Mouse (Mus musculus) heart, embryonic 12.5 days (tissue): ENCODE measurements around the gene Olfr120. TPM values are rescaled to one million over a fixed set of nuclear protein-coding genes. Genes with fewer than 3 reads are reported as not detected.
"Not testable (repeated sequence)": the region's sequence is repeated elsewhere in the genome, so short reads cannot be mapped to it uniquely, and the experiment has no call there.

Experiments
- ATAC-seq: fragments of 200-750 bp; cut with Nextera tagmentation; 2 replicates; pipeline ENCODE4 v1.8.0; 2017; ENCODE audit warnings: moderate TSS enrichment, moderate library complexity; ENCODE audit not compliant: insufficient number of reproducible peaks, low FRiP score
- H3K27ac ChIP-seq: fragments of 300-500 bp; sonication (generic); 2 replicates; pipeline ENCODE4 v1.5.1; 2016; ENCODE audit warnings: mild to moderate bottlenecking, moderate library complexity; ENCODE audit not compliant: poor library complexity, severe bottlenecking
- H3K27me3 ChIP-seq: fragments of 300-500 bp; sonication (generic); replicated peaks from 2 replicates; pipeline ENCODE4 v1.6.1; 2016; ENCODE audit warnings: mild to moderate bottlenecking, moderate library complexity
- H3K36me3 ChIP-seq: fragments of 300-500 bp; sonication (generic); 2 replicates; pipeline ENCODE4 v1.6.1; 2016; ENCODE audit warnings: mild to moderate bottlenecking, moderate library complexity
- H3K4me1 ChIP-seq: fragments of 300-500 bp; sonication (generic); replicated peaks from 2 replicates; pipeline ENCODE4 v1.6.1; 2016; ENCODE audit warnings: mild to moderate bottlenecking
- H3K4me2 ChIP-seq: fragments of 300-500 bp; sonication (generic); 2 replicates; pipeline ENCODE4 v1.6.1; 2016; ENCODE audit warnings: mild to moderate bottlenecking, moderate library complexity
- H3K4me3 ChIP-seq: fragments of 300-500 bp; sonication (generic); 2 replicates; pipeline ENCODE4 v1.5.1; 2016; ENCODE audit warnings: mild to moderate bottlenecking
- H3K9ac ChIP-seq: fragments of 300-500 bp; sonication (generic); 2 replicates; pipeline ENCODE4 v1.6.1; 2016; ENCODE audit warnings: mild to moderate bottlenecking, moderate library complexity
- H3K9me3 ChIP-seq: fragments of 300-500 bp; sonication (generic); replicated peaks from 2 replicates; pipeline ENCODE4 v1.6.1; 2016; ENCODE audit warnings: mild to moderate bottlenecking, moderate library complexity
- WGBS: fragments of 180-500 bp; shearing (Covaris S2); methylation state at CpG from one replicate; pipeline ENCODE4 v1.1.7; 2016; 5-methylcytosine and 5-hydroxymethylcytosine counted together
- polyA plus RNA-seq: library from polyadenylated mRNA; unstranded; fragments of >200 nt; fragmentation: Nextera tagmentation; extraction: Ambion mirVana; gene quantifications from 2 replicates; pipeline ENCODE4 v1.2.1, GENCODE M21; 2016

Olfr120 gene
- polyA plus RNA-seq: not detected in 2 replicates

DNA sequence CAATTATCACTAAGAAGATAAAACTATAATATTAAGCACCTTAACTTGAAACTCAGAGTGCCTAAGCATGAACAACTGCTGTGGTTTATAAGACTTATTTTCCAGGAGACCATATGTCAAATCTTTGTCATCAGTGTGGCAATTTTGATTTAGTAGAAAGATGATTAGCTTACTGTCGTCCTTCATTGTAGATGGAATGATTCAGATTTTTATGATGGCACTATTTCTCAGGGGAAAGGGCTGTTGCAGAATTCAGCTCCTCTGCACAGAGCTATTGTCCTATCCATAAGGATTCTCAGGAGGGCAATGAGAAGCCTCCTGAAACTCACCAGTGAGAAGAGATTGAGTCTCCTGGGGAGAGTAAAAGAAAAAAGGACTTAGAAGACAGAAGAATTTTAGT, at the start of gene Olfr120:
Olfr120 (plus strand) TSS at position 301 of the 400 bp plus-strand sequence.
- ATAC-seq: no peak
- H3K4me2 ChIP-seq: no peak within 1 kb of the TSS
- 55% methylated on average over 1 of the region's 1 CpGs for WGBS
- H3K9ac ChIP-seq: no peak within 1 kb of the TSS
- H3K27me3 ChIP-seq: no peaks in the 10 kb centered on the region
- no peak within 1 kb of the TSS for H3K4me3 ChIP-seq
- H3K4me1 ChIP-seq: no peaks in the 10 kb centered on the region
- H3K27ac ChIP-seq: no peak within 1 kb of the TSS
- no peaks in the 10 kb centered on the region; the same call in 1 of the 2 replicates for H3K9me3 ChIP-seq
- H3K36me3 ChIP-seq: no peaks in the 10 kb centered on the region

DNA sequence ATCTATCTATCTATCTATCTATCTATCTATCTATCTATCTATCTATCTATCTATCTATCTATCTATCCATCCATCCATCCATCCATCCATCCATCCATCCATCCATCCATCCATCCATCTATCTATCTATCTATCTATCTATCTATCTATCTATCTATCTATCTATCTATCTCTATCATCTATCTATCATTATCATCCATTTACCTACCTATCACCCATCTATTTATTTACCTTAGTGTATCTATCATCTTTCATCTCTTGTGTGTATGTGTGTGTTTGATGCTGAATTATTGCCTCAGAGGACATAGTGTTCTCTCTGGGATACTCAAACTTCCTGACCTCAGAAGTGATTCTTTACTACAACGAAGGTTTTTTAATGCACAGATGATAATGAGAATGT, 25.3 kb upstream of the Olfr120 start, which contains the start of gene Olfr119:
Olfr119 (plus strand) TSS at position 301 of the 400 bp plus-strand sequence.
- peaks cover 11% of the 10 kb centered on the region for H3K9me3 ChIP-seq
- H3K36me3 ChIP-seq, H3K4me3 ChIP-seq, H3K4me1 ChIP-seq, H3K27me3 ChIP-seq, H3K4me2 ChIP-seq, H3K27ac ChIP-seq, H3K9ac ChIP-seq, ATAC-seq: not testable (repeated sequence)
- 56% methylated on average over 1 of the region's 1 CpGs for WGBS

DNA sequence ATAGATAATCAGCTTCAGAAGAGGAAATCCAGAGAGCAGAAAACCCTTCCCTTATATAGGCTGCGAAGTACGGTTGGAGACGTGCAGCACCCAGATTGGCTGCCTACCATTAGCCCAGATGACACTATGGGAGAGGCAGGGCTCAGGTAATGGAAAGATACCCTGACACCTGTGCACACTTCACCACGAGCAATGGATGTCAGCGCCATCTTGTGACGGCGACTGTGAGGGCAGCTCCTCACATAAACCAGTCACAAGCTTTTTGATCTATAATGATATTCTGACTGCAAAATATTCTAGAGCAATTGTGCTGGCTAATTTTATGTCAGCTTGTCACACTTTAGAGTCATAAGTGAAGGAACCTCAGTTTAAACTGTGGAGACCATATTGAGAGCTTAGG, 16.5 kb downstream of the Olfr120 start:
- Histone ChIP-seq H3K9me3 (no peaks in the 10 kb centered on the region), H3K27me3 (no peaks in the 10 kb centered on the region), H3K4me3 (no peak overlapping the region), H3K27ac (no peak overlapping the region), H3K4me2 (no peak overlapping the region), H3K4me1 (no peaks in the 10 kb centered on the region), H3K36me3 (no peaks in the 10 kb centered on the region), H3K9ac (no peak overlapping the region)
- ATAC-seq: no peak
- 48% methylated on average over 7 of the region's 7 CpGs for WGBS

DNA sequence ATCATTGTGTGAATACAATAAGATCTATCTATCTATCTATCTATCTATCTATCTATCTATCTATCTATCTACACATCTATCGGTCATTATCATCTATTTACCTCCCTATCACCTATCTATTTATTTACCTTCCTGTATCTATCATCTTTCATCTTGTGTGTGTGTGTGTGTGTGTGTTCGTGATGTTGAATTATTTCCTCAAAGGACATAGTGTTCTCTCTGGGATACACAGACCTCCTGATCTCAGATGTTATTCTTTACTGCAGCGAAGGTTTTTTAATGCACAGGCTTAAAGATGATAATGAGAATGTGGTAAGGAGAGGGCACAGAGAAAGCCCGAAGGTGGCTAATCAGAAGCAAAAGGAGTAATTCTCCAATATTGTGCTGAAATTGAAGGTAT, 46.7 kb downstream of the Olfr120 start, which contains the start of gene Olfr122:
Olfr122 (plus strand) TSS at position 301 of the 400 bp plus-strand sequence.
- H3K4me2 ChIP-seq: no peak within 1 kb of the TSS
- 0 out of 2 replicates have a peak, but pooled peaks cover 3% of the 10 kb centered on the region for H3K9me3 ChIP-seq
- H3K27me3 ChIP-seq: no peaks in the 10 kb centered on the region
- H3K9ac ChIP-seq: no peak within 1 kb of the TSS
- no peak for ATAC-seq
- H3K4me3 ChIP-seq: no peak within 1 kb of the TSS
- no peak within 1 kb of the TSS for H3K27ac ChIP-seq
- no peaks in the 10 kb centered on the region for H3K36me3 ChIP-seq
- H3K4me1 ChIP-seq: no peaks in the 10 kb centered on the region
- 73% methylated on average over 4 of the region's 4 CpGs for WGBS

Other genes starting within 250 kb of the Olfr120 start
- gene H2-M2, start 238.3 kb upstream of the Olfr120 start, polyA plus RNA-seq: not detected in 2 replicates
- gene Olfr110, start 229.3 kb upstream of the Olfr120 start, polyA plus RNA-seq: not detected in 2 replicates
- 0.10 TPM in 1 of 2 replicates, not detected in the other for gene Olfr111, start 213.8 kb upstream of the Olfr120 start, polyA plus RNA-seq
- gene Olfr112, start 152.4 kb upstream of the Olfr120 start, polyA plus RNA-seq: not detected in 2 replicates
- not detected in 2 replicates for gene Olfr113, start 144.1 kb upstream of the Olfr120 start, polyA plus RNA-seq
- not detected in 2 replicates for gene Olfr114, start 129.1 kb upstream of the Olfr120 start, polyA plus RNA-seq
- not detected in 2 replicates for gene Olfr115, start 94.7 kb upstream of the Olfr120 start, polyA plus RNA-seq
- not detected in 2 replicates for gene Olfr116, start 94.6 kb upstream of the Olfr120 start, polyA plus RNA-seq
- not detected in 2 replicates for gene Olfr117, start 58.0 kb upstream of the Olfr120 start, polyA plus RNA-seq
- not detected in 2 replicates for gene Olfr118, start 54.8 kb upstream of the Olfr120 start, polyA plus RNA-seq
- not detected in 2 replicates for gene Olfr119, start 25.2 kb upstream of the Olfr120 start, polyA plus RNA-seq
- not detected in 2 replicates for gene Olfr121, start 27.0 kb downstream of the Olfr120 start, polyA plus RNA-seq
- gene Olfr122, start 46.8 kb downstream of the Olfr120 start, polyA plus RNA-seq: not detected in 2 replicates
- gene Olfr123, start 71.7 kb downstream of the Olfr120 start, polyA plus RNA-seq: not detected in 2 replicates
- not detected in 2 replicates for gene Olfr124, start 78.1 kb downstream of the Olfr120 start, polyA plus RNA-seq
- not detected in 2 replicates for gene Olfr125, start 111.1 kb downstream of the Olfr120 start, polyA plus RNA-seq
- gene Olfr126, start 125.7 kb downstream of the Olfr120 start, polyA plus RNA-seq: not detected in 2 replicates
- gene Olfr127, start 178.6 kb downstream of the Olfr120 start, polyA plus RNA-seq: not detected in 2 replicates
- gene Olfr128, start 198.7 kb downstream of the Olfr120 start, polyA plus RNA-seq: not detected in 2 replicates
- not detected in 2 replicates for gene Olfr761, start 231.3 kb downstream of the Olfr120 start, polyA plus RNA-seq